Mouse (Mus musculus) embryo, embryonic 9.5 days (tissue): Measurements from ENCODE around the gene Mybbp1a.

ENCODE experiments used
- DNase-seq: peaks from one replicate; pipeline ENCODE4 v3.0.0-alpha.2; 2017; ENCODE audit errors: extremely low spot score

Gene Mybbp1a

DNA sequence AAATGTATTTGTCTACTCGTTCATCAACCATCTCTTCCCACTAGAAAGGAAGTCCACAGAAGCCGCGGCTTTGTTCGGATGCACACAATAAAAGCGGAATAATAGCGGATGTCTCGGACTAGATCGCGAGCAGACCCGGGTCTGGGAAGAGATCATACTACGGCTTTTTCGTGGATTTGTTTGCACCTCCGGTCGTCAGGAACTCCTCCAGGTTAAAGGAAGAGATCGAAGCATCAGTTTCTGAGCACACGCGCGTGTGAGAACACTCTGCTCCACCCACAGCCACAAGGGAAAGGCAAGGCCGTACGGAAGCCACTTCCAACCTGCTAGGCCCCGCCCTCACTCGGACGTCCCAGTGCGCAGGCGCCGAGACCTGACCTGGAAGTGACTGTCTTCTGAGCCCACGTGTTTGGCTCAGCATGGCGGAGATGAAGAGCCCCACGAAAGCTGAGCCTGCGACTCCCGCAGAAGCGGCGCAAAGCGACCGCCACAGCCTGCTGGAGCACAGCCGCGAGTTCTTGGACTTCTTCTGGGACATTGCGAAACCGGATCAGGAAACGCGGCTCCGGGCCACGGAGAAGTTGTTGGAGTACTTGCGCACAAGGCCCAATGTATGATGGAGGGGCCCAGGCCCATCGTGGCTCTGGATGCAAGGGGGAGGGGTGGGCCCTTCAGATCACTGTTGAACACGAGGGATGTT lies at the start of gene Mybbp1a:
Mybbp1a (plus strand) TSS at position 391 of the 700 bp plus-strand sequence.
- DNase-seq: peak; percentile 97

DNA sequence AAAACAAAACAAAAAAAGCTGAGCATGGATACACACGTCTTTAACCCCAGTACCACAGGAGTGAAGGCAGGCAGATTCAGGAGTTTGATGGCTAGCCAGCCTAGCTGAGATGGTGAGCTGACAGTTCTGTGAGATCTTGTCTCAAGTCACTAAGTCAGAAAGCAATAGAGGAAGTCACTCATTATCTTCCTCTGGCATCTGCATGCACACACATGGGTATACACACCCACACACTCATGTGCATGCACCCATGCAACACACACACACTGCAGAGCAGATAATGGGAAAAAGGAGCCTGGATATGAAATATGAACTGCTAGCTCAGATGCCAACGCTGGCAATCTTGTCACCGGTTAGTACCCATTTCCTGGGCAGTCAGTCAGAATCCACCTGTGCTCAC lies 47.9 kb upstream of the Mybbp1a start:
- no peak for DNase-seq

DNA sequence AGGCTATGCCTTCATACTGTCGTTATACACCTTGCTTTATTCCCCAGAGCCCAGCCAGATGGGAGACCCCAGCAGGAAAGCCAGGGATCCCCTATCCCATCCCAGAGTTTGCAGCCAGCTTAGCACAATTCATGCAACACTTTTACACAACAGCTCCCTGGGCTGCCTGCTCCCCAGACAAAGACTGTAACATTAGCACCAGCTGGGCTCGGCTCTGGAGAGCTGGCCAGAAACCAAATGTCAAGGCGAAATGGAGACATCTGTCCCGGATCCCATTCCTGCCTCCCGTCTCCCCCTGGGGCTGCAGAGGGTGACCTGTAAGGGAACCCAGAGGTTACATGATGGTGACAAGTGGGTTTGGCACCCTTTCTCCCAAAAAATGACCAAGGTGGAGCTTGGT lies 47.5 kb upstream of the Mybbp1a start:
- DNase-seq: no peak

DNA sequence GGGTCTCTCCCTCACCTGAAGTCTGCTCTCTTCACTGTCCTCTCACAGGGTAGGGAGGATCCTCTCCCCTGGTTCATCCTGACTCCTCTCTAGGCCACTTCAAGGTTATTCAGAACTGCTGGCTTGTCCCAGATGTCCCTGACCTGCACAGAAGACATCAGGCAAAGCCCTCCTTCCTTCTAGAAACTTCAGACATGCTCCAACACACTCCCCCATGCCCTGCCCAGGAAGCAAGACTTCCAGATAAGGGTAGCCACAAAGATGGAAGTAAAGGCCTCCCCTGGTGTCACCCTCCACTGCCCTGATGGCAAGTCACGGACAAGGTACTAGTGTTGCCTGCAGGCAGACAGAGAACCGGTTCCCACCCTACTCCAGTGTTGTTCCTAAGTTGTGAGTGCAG lies 46.5 kb upstream of the Mybbp1a start:
- no peak for DNase-seq

DNA sequence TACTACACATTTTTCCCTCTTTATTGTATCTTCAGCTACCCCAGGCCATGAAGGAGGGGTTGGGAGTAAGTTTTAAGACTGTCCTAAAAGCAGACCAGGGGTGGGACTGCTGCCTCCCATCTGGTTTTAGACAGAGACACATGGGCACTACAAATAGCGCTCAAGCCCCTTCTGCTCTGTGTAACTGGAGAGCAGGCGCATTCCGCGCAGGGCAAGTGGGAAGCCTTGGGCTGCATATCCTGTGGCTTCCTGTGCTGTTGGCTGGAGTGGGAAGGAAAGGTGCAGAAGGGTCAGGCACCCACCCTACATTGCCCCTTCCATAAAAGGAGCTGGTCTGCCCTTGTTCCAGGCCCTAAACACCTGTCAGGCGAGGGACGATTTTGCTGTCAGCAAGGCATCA lies 45.5 kb upstream of the Mybbp1a start:
- DNase-seq: no peak

DNA sequence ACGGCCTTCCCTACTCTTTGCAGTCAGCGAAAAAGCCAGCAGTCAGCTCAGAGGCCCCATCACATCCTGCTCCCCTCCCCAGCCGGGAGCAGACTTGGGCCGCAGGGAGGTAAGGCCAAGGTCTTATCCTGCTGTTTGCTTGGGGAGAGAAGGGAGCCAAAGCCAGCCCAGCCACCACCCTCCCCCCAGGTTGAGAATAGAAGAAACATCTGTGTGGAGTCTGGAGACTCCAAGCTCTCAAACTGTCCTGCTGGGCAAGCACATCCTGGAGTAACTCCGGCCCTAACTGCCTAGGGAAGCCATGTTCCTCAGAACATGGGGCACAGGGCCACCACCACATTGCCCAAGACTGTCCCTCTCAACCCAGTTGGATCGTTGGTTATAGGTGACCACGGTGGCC lies 44.5 kb upstream of the Mybbp1a start:
- DNase-seq: no peak

DNA sequence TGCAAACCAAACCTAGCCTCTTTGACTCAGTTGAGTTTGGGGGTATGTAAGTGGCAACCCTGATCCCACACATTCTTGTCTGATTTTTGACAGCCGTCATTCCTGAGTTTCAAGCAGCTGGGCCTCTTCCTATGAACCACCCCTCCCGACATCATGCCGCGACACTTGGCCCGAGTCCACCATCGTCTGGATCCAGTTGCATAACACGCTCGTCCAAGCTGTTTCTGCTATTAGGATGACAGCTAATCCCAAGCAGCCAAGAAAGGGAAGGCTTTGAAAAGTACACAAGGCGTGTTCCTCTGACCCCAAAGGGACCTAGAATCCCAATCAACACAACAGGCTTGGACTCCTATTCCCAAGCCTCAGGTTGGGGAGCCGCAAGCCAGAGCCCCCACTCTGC lies 44.1 kb upstream of the Mybbp1a start:
- no peak for DNase-seq

DNA sequence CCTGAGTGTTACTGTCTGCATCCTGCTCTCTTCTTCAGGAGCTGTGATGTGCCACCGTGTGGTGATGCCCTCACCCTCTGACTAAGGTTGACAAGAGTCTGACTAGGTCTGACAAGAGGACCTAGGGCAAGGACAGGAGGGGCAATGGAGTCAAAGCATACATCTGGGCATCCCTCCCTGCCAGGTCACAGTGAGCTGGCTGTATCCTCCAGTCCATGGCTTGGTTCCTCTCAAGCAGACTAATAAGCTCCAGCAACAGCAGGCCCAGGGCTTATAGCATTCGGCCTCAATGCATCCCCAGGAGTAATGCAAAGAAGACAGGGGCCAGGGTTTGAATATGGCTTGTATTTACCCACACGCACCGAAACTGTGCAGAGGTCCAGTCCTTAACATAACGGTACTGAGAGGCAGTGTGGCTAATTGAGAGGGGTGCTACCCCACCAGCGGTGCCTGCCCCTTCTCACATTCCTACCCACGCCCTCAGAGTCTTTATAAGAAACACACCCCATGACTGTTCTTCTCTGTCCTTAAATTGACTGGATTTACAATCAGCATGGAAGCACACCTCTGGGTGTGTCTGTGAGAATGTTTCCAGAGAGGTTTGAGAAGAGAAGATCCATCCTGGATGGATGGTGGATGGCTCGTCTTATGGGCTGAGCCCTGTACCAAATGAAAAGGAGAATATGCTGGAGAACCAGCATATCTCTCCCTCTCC lies 43.2 kb upstream of the Mybbp1a start:
- DNase-seq: no peak

DNA sequence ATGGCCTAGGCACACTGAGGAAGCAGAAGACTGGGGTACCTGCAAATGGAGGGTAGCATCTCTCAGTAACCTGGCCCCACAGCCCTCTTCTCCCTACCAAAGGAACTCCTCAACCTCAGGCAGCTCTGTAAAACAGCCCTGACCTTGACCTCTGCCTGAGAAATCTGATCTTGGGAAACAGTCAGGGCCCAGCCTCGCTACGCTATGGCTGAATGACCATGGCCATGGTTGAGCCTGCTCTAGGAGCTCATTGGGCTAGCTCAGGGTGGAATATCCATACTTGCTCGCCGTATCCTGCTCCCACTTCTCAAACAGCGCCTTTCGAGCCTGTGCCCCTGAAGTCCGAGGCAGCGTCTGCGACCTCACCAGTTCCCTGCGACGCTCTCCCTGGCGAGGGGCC lies 40.1 kb upstream of the Mybbp1a start:
- DNase-seq: no peak

DNA sequence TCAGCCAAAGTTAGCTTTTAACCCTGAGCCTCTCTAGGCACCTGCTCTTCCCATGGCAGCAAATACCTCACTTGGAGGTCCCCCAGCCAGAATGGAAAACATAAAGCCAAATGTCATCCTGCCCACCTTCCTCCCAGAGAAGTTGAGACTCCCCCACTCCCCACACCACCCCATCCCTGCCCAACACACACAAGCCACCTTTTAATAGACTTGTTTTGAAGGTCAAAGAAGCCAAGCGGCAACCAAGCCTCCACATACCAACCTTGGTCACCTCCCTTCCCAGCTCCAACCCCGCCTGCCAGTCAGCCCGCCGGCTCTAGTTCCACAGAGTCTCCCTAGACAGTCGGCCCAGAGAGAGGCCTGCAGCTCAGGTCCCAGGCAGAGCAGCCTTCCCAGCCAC lies 39.1 kb upstream of the Mybbp1a start:
- DNase-seq: no peak

DNA sequence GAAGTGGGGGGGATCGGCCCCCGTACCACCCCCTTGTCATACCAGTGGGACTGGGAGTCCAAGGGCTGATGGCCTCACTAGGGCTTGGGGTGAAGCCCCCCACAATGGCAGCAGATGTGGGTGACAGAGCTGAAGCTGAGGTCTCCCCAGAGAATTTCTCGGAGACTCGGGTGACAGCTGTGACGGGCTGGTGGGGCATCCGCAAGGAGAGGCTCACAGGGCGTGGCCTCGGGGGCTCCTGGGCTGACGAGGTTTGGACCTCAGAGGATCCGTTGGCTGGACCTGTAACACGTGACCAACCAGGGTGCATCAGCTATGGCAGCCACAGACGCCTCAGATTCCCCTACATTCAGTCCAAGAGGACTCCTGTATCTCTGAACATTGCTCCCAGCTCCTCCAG lies 38.2 kb upstream of the Mybbp1a start:
- DNase-seq: no peak

DNA sequence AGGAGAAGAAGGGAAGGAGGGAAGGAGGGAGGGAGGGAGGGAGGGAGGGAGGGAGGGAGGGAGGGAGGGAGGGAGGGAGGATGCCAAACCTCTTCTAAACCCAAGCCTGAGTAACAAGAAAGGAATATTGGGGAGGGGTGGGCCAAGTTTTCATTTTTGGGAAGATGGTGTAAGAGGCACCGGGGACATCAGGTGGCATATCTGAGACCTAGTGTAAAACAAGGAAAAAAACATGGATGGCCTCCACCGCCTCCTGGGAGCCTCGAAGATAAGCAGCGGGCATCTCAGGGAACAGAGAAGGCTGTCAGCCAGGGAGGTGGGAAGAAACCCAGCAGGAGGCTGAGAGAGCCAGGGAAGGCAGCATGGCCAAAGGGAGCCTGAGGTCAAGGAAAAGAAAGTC lies 35.6 kb upstream of the Mybbp1a start:
- no peak for DNase-seq

DNA sequence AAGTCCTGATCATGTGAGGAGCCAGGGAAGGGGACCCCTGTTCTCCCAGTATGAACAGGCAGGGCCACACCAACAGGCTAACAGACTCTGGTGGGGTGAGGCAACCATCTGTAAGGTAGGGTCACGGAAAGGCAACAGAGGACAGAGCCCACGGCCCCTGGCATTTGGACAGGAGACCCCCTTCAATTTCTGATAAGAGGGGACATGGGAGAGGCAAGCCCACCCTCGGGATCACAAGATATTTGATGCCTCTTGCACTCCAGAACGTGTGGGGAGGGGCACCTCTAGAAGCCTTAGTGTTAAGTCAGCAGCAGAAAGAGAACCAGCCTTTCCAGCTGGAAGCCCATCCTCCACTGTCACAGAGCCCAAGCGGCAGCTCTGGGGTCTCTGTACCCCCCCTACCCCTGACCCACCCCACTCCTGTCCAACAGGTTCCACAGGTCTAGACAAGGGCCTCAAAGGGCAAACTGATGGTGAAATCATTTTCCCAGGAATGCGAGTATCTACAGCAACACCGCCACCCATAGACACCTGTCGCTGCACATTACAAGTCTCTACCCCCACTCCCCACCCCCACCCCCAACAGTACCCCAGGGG lies 35.0 kb upstream of the Mybbp1a start:
- no peak for DNase-seq

DNA sequence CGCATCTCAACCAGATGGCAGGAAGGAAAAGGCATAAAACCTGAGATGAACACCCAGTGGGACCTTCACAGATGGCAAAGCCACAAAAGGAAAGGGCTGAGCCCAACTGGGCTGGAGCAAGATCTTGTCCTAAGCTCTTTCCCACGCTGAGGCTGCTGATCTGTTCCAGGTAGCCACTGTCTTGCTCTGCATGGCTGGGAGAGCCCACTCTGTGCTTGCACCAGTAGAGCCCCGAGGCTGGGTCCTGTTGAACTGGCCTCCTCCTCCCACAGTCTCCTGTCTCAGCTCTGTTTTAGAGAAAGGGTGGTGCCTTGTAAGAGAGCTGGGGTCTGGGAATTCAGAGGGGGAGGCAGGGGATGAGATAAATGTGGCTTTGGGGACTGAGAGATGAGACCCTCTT lies 34.1 kb upstream of the Mybbp1a start:
- peak; percentile 23 for DNase-seq

DNA sequence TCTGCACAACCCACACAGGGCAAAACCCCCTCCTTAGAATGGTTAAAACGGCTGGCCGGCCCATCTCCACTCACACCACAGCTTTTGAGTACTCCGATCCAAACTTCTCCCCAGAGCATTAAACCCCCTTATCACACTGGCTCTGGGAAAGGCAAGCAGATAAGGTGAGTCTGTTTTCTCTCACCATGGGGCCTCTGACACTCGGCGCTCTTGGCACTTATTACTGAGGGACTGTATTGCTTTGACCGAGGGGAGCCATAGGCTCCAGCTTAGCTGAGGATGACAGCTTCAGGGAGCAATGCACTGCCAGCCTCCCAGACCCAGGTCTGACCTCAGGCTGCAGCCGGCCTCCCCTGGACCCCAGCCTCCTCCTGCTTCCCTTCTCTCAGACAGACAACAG lies 33.6 kb upstream of the Mybbp1a start:
- peak; percentile 22 for DNase-seq

DNA sequence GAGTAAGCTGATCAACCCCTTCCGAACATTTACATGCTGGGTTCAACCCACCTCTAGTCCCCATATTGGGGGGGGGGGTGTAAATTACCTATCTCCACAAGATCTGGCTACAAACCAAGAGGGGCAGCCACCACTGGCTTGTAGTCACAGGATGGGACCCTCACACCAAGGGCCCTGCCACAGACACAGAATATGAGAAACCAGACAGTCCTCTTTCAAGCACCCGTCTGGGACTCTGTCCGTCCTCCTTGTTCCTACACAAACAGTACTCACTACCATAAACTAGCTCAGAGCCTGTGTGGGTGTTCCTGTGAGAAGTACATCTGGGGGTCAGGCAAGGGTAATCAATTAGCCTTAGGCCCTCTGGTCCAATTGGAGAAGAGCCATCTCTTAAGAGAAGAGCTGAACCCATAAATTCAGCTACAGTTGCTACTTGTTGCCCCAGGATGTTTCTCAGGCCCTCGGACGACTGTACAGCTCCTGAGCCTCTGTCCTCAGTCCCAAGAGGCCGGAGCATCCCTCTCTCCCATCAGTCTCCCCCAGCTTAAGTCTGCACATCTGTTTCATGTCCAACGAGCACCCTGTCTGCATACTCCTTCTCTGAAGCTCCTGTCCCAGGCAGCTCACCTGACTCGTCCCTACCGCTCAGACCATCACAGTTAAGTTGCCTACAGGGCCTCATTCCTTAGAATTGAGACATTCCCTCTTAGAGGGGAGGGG lies 32.5 kb upstream of the Mybbp1a start:
- DNase-seq: no peak

DNA sequence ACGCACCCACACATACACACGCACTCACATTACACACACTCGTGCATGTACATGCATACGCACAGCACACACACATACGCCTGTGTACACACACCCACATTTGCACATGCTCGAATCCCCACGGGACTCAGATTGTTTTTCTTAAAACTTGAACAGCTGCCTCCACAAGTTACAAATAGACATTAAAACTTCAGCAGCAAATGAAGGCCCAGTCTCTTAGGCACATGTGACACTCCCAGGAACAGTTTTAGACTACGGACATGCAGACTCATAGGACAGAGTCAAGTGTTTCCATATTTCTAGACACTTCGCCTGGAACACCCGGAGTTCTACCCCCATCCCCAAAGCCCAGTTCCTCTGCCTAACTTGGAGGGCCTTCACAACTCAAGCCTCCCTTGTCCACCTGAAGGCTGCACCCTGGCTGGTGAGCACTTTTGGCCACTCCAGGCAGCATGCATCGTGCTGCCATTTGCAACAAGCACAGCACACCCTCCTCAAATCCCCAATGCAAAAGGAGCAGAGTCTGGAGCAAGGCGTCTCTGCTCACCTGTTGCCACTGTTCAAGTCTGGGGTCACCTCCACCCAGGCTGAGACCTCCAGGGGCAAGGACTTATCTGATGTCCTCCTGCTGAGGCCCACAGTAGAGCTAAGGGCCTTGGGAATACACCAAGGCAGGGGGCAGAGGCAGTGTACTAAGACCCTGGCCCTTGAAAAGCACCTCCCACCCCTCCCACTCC lies 31.3 kb upstream of the Mybbp1a start:
- no peak for DNase-seq

DNA sequence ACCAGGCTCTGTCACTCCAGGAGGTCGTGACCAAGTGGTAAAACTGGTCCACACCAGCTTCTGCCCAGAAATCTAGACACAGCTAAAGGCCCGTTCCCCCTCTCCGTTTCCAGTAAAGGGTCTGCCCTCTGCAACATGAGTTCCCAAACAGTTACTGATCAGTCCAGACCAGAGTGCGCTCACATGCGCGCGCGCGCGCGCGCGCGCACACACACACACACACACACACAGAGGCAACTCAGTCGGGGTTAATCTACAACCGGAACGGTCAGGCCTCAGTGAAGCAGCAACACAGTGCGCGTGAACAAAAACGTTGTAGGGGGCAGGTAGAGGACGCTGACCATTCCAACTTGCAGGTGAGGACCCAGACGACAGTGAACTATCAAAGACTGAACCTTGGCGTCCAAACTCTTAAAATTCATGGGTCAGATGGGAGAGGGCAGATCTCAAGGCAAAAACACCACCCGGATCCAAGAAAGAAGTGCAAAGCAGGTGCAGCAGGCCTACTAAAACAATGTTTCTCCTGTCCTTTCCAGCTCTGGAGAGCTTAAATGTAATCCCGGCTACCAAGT lies 30.5 kb upstream of the Mybbp1a start:
- DNase-seq: peak; percentile 61

DNA sequence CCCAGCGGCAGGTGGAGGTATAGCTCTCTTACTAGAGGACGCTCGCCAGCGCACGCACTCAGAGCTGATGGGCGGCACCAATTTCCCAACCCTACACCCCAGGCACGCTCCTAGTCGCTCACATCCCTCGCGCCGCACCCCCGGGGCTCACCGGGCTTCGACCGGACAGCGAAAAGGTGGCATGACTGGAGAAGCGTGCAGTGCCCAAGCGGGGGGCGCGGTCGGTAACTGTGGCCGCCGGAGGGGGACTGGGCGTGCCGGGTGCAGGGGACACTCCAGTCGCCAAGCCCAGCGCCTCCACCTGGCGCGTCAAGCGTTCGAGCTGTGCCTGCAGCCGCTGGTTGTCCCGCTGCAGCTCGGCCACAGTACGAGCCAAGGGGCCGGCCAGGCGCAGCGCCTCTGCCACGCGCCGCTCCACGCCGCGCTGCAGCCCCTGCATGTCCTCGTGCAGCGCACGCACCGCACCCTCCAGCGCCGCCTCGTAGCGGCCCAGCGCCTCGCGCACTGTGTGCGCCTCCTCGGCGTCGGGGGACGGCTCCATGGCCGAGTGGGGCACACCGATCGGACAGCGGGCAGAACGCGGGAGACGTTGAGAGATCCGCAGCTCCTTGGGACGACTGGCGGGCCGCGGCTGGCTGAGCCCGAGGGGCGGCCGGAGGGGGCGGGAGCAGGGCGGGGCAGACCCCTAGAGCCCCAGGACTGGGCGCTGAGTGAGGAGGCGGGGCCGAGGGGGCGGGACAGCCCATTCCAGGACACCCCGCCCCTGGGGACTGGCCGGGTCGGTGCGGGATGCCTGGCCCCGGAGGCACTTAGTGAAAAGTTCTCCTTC lies 29.8 kb upstream of the Mybbp1a start, which contains the start of gene Smtnl2:
Smtnl2 (minus strand) TSS at position 621 of the 829 bp plus-strand sequence.
- peak; percentile 92 for DNase-seq

DNA sequence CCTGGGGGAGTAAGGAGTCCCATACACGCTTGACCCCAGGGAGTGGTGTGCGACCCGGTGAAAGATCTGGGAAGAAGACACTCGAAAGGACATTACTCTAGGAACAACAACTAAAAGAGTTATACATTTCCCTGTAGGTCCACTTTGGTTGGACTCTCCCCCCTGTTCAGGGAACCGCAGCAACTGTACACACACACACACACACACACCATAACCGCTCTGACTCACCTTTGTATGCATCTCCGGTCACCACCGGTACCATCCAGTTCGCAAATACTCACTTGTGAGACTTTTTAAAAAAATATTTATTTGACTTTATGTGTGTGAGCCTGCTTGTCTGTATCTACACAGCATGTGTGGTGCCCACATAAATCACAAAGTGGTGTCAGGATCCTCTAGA lies 29.2 kb upstream of the Mybbp1a start:
- DNase-seq: no peak

DNA sequence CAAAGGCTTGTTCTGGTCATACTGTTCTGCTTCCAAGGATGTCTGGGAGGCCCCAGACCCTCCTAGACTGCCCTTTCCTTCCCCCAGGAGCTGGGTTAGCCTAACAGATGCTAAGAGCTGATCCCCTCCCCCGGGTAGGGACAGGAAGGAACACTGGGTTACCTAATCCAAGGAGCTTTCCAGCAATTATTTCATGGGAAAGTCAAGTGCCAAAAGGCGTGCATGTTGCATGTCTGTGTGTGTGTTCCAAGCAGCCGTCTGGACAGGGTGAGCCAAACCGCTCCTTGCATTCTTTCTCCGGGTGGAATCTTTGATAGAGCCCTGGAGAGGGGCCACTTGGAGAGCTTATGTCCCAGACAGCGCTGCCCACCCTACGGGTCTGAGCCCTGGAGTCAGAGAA lies 28.1 kb upstream of the Mybbp1a start:
- DNase-seq: no peak
